In the genomic region with DNA sequence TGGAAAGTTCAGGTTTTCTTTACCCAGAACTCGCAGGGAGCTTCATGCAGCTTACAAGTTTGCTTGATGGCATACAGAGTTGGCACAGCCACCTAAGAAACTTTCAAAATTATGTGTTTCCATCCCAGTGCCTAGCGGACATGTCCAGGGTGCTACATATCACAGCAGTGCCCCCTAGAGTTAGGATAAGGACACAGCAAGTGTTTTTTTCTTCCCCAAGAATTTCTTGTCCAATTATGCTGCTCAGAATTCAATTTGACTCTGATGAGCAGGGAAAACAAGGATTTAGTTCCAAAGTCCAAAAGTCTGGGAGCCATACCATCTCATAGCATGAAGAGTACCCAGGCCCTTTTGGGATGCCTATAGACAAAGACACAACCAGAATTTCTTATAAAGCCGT, we compare ENCODE assay signal across 12 mouse cellular contexts. TPM values are rescaled to one million over a fixed set of nuclear protein-coding genes. Genes with fewer than 3 reads are reported as not detected.
DNase-seq lines count a peak whose midpoint lies in the region; ATAC-seq and TF ChIP-seq lines count a peak whose summit lies in the region.
"Had no signal": no experiment of that assay in that cellular context is flagged by ENCODE, and none has a peak within 500 bp of the region (broad histone marks: within the 10 kb centered on the region; RNA-seq: fewer than 3 reads in every experiment).

No protein-coding gene starts in this region.

- no peak overlapping the region for H3K9ac ChIP-seq in embryonic facial prominence, embryonic 11.5 days (replicated peaks; ENCODE audit: low read length)
- H3K9ac ChIP-seq in limb, embryonic 14.5 days (ENCODE audit: low read depth, low read length, severe bottlenecking) = no peak overlapping the region
- no peak overlapping the region for H3K9ac ChIP-seq in ES-E14 (ENCODE audit: insufficient read depth, low read depth, low read length, poor library complexity, severe bottlenecking)
- H3K9ac ChIP-seq: embryonic facial prominence, embryonic 15.5 days; kidney, embryonic 15.5 days; lung, embryonic 15.5 days had no signal

- in situ Hi-C loops in ES-E14 (cut with MboI; ENCODE audit: low sequenced_read_pairs in 2 of 2, unreplicated experiment in 2 of 2) = no loop called here

- no peak for ATAC-seq in embryonic facial prominence, embryonic 11.5 days (replicated peaks; ENCODE audit: insufficient number of reproducible peaks, low FRiP score, low TSS enrichment, low read depth)
- no peak for ATAC-seq in limb, embryonic 14.5 days (ENCODE audit: low FRiP score, low read depth)

- H3K27ac ChIP-seq in embryonic facial prominence, embryonic 11.5 days (replicated peaks; ENCODE audit: low read depth, low read length) = no peak overlapping the region
- no peak overlapping the region for H3K27ac ChIP-seq in embryonic facial prominence, embryonic 10.5 days (replicated peaks)
- H3K27ac ChIP-seq in limb, embryonic 14.5 days (replicated peaks; ENCODE audit: low read depth, low read length) = no peak overlapping the region
- no peak overlapping the region for H3K27ac ChIP-seq in limb, embryonic 10.5 days
- no peak overlapping the region for H3K27ac ChIP-seq in ES-E14 (ENCODE audit: insufficient read depth, low read depth, low read length, poor library complexity, severe bottlenecking)
- H3K27ac ChIP-seq: embryonic facial prominence, embryonic 15.5 days; kidney, embryonic 15.5 days; lung, embryonic 15.5 days had no signal

- no peaks in the 10 kb centered on the region for H3K36me3 ChIP-seq in embryonic facial prominence, embryonic 11.5 days (replicated peaks; ENCODE audit: control insufficient read depth, insufficient read depth, low read depth, low read length)
- H3K36me3 ChIP-seq in embryonic facial prominence, embryonic 10.5 days (replicated peaks) = no peaks in the 10 kb centered on the region
- no peaks in the 10 kb centered on the region for H3K36me3 ChIP-seq in limb, embryonic 14.5 days (ENCODE audit: control insufficient read depth, insufficient read depth, low read length)
- no peaks in the 10 kb centered on the region for H3K36me3 ChIP-seq in limb, embryonic 10.5 days
- no peaks in the 10 kb centered on the region for H3K36me3 ChIP-seq in ES-E14 (ENCODE audit: control insufficient read depth, insufficient read depth, low read length, poor library complexity, severe bottlenecking)
- H3K36me3 ChIP-seq: embryonic facial prominence, embryonic 15.5 days; kidney, embryonic 15.5 days; lung, embryonic 15.5 days had no signal

- 68% methylated on average over 3 of the region's 3 CpGs for WGBS in embryonic facial prominence, embryonic 11.5 days
- WGBS in embryonic facial prominence, embryonic 10.5 days = 77% methylated on average over 3 of the region's 3 CpGs
- 73% methylated on average over 3 of the region's 3 CpGs for WGBS in limb, embryonic 14.5 days
- 82% methylated on average over 3 of the region's 3 CpGs for WGBS in limb, embryonic 10.5 days

- no peaks in the 10 kb centered on the region for H3K27me3 ChIP-seq in embryonic facial prominence, embryonic 11.5 days (ENCODE audit: control insufficient read depth, insufficient read depth, low read length)
- H3K27me3 ChIP-seq in embryonic facial prominence, embryonic 10.5 days (replicated peaks; ENCODE audit: low read depth, poor library complexity, severe bottlenecking) = peaks cover 28% of the 10 kb centered on the region
- no peaks in the 10 kb centered on the region for H3K27me3 ChIP-seq in limb, embryonic 14.5 days (ENCODE audit: control insufficient read depth, insufficient read depth, low read length)
- H3K27me3 ChIP-seq in limb, embryonic 10.5 days (ENCODE audit: low read depth, poor library complexity, severe bottlenecking) = peaks cover 12% of the 10 kb centered on the region; the same call in 1 of the 2 replicates
- H3K27me3 ChIP-seq: lung, embryonic 15.5 days had no signal

- no peaks in the 10 kb centered on the region for H3K9me3 ChIP-seq in embryonic facial prominence, embryonic 11.5 days (replicated peaks; ENCODE audit: control insufficient read depth, low read length)
- no peaks in the 10 kb centered on the region for H3K9me3 ChIP-seq in embryonic facial prominence, embryonic 10.5 days
- H3K9me3 ChIP-seq in limb, embryonic 14.5 days (ENCODE audit: control insufficient read depth, low read length) = no peaks in the 10 kb centered on the region
- H3K9me3 ChIP-seq in limb, embryonic 10.5 days (replicated peaks) = no peaks in the 10 kb centered on the region
- no peaks in the 10 kb centered on the region for H3K9me3 ChIP-seq in ES-E14 (ENCODE audit: control insufficient read depth, insufficient read depth, low read depth, low read length)
- H3K9me3 ChIP-seq: embryonic facial prominence, embryonic 15.5 days; kidney, embryonic 15.5 days; lung, embryonic 15.5 days had no signal

- no peak overlapping the region for H3K4me2 ChIP-seq in embryonic facial prominence, embryonic 11.5 days (ENCODE audit: low read depth, low read length)
- H3K4me2 ChIP-seq in limb, embryonic 14.5 days (replicated peaks; ENCODE audit: low read depth, low read length, severe bottlenecking) = no peak overlapping the region
- H3K4me2 ChIP-seq: embryonic facial prominence, embryonic 15.5 days; kidney, embryonic 15.5 days; lung, embryonic 15.5 days had no signal

- no peak for TF ChIP-seq POLR2A in limb, embryonic 14.5 days (IDR thresholded peaks at IDR 0.05; ENCODE audit: borderline replicate concordance, extremely low read depth, insufficient read depth, insufficient read length)

- H3K4me1 ChIP-seq in embryonic facial prominence, embryonic 11.5 days (ENCODE audit: control insufficient read depth, insufficient read depth, low read length) = no peaks in the 10 kb centered on the region; the same call in 1 of the 2 replicates
- H3K4me1 ChIP-seq in embryonic facial prominence, embryonic 10.5 days = peaks cover 27% of the 10 kb centered on the region
- H3K4me1 ChIP-seq in limb, embryonic 14.5 days (ENCODE audit: control insufficient read depth, insufficient read depth, low read length) = peaks cover 7% of the 10 kb centered on the region; the same call in 1 of the 2 replicates
- peaks cover 35% of the 10 kb centered on the region for H3K4me1 ChIP-seq in limb, embryonic 10.5 days
- no peaks in the 10 kb centered on the region for H3K4me1 ChIP-seq in ES-E14 (ENCODE audit: control insufficient read depth in 2 of 2, insufficient read depth in 2 of 2, low read length in 2 of 2, poor library complexity in 1 of 2)
- H3K4me1 ChIP-seq: kidney, embryonic 15.5 days had no signal

- peak; percentile 74 for DNase-seq in embryonic facial prominence, embryonic 11.5 days (ENCODE audit: low spot score)
- DNase-seq in embryonic facial prominence, embryonic 10.5 days (ENCODE audit: low spot score) = no peak
- peak; percentile 57 for DNase-seq in limb, embryonic 14.5 days (ENCODE audit: low spot score)
- no peak for DNase-seq in limb, embryonic 10.5 days (ENCODE audit: low spot score)
- peak; percentile 41 for DNase-seq in ES-E14 (ENCODE audit: low read depth, low spot score)
- peak; percentile 45 for DNase-seq in lung, postnatal 10 days
- DNase-seq in spleen, postnatal 4 days (ENCODE audit: low spot score in 2 of 2) = no peak
- DNase-seq in T-cell, adult 2 months (ENCODE audit: low spot score) = no peak
- DNase-seq: heart, adult 11 months had no signal

- H3K4me3 ChIP-seq in embryonic facial prominence, embryonic 11.5 days (ENCODE audit: low read depth, low read length) = no peak overlapping the region
- no peak overlapping the region for H3K4me3 ChIP-seq in embryonic facial prominence, embryonic 10.5 days
- no peak overlapping the region for H3K4me3 ChIP-seq in limb, embryonic 14.5 days (replicated peaks; ENCODE audit: low read length)
- no peak overlapping the region for H3K4me3 ChIP-seq in limb, embryonic 10.5 days
- H3K4me3 ChIP-seq in ES-E14 (ENCODE audit: insufficient read depth in 1 of 2, low read depth in 1 of 2, low read length in 2 of 2, poor library complexity in 1 of 2, severe bottlenecking in 1 of 2) = no peak overlapping the region
- H3K4me3 ChIP-seq: embryonic facial prominence, embryonic 15.5 days; kidney, embryonic 15.5 days; lung, embryonic 15.5 days had no signal

TF ChIP-seq in ES-E14, 5 proteins besides CTCF, POLR2A, EP300 and RAD21:
- TF ChIP-seq ZC3H11A (IDR thresholded peaks at IDR 0.05; ENCODE audit: borderline replicate concordance, low read depth, low read length) = peak; percentile 11; the same call in 1 of the 2 replicates
- no peak for TF ChIP-seq HCFC1 (IDR thresholded peaks at IDR 0.05; ENCODE audit: borderline replicate concordance, insufficient read depth, low read length)
- TF ChIP-seq CHD2 (IDR thresholded peaks at IDR 0.05; ENCODE audit: low read depth, low read length) = no peak

RNA-seq across cellular contexts. Expression of gene Nrap, which starts 43.8 kb away (rescaled TPM):
- not detected in 2 replicates for polyA plus RNA-seq in embryonic facial prominence, embryonic 11.5 days (2014; fragmentation: Nextera tagmentation; extraction: Ambion mirVana)
- 0.07 and 0.11 TPM in 2 replicates for polyA plus RNA-seq in embryonic facial prominence, embryonic 10.5 days (2016; fragmentation: Nextera tagmentation; extraction: Ambion mirVana)
- polyA plus RNA-seq in limb, embryonic 14.5 days (2012; rRNA removed) = 2.3 and 2.8 TPM in 2 replicates
- polyA plus RNA-seq in limb, embryonic 14.5 days (2014; fragmentation: Nextera tagmentation; extraction: Ambion mirVana) = 1.6 and 2.1 TPM in 2 replicates
- polyA plus RNA-seq in limb, embryonic 10.5 days (2016; fragmentation: Nextera tagmentation; extraction: Ambion mirVana) = 0.09 TPM in 1 of 2 replicates, not detected in the other
- total RNA-seq in ES-E14 (2012; rRNA removed) = 0.09 and 0.11 TPM in 2 replicates

RNA-seq across cellular contexts. Expression of gene Casp7, which starts 50.9 kb away (rescaled TPM):
- polyA plus RNA-seq in embryonic facial prominence, embryonic 11.5 days (2014; fragmentation: Nextera tagmentation; extraction: Ambion mirVana) = 22.8 and 25.6 TPM in 2 replicates
- 15.9 and 17.8 TPM in 2 replicates for polyA plus RNA-seq in embryonic facial prominence, embryonic 10.5 days (2016; fragmentation: Nextera tagmentation; extraction: Ambion mirVana)
- 18.6 and 21.6 TPM in 2 replicates for polyA plus RNA-seq in limb, embryonic 14.5 days (2012; rRNA removed)
- polyA plus RNA-seq in limb, embryonic 14.5 days (2014; fragmentation: Nextera tagmentation; extraction: Ambion mirVana) = 23.7 and 25.1 TPM in 2 replicates
- polyA plus RNA-seq in limb, embryonic 10.5 days (2016; fragmentation: Nextera tagmentation; extraction: Ambion mirVana) = 19.3 and 24.5 TPM in 2 replicates
- total RNA-seq in ES-E14 (2012; rRNA removed) = 4.9 and 7.1 TPM in 2 replicates

RNA-seq across cellular contexts. Expression of gene Habp2, which starts 59.1 kb away (rescaled TPM):
- polyA plus RNA-seq in embryonic facial prominence, embryonic 11.5 days (2014; fragmentation: Nextera tagmentation; extraction: Ambion mirVana) = not detected in 2 replicates
- polyA plus RNA-seq in embryonic facial prominence, embryonic 10.5 days (2016; fragmentation: Nextera tagmentation; extraction: Ambion mirVana) = not detected in 2 replicates
- 0.63 TPM in 1 of 2 replicates, not detected in the other for polyA plus RNA-seq in limb, embryonic 14.5 days (2012; rRNA removed)
- 0.10 TPM in 1 of 2 replicates, not detected in the other for polyA plus RNA-seq in limb, embryonic 14.5 days (2014; fragmentation: Nextera tagmentation; extraction: Ambion mirVana)
- 0.46 TPM in 1 of 2 replicates, not detected in the other for polyA plus RNA-seq in limb, embryonic 10.5 days (2016; fragmentation: Nextera tagmentation; extraction: Ambion mirVana)
- 0.42 and 1.6 TPM in 2 replicates for total RNA-seq in ES-E14 (2012; rRNA removed)

Comparison
In these comparisons a context has a peak if more than half of its experiments do, and no peak if none do; other contexts are left out.
1. DNase-seq: peak in embryonic facial prominence, embryonic 11.5 days (single experiment), limb, embryonic 14.5 days (single experiment), ES-E14 (single experiment) and lung, postnatal 10 days (single experiment); none in embryonic facial prominence, embryonic 10.5 days (single experiment), limb, embryonic 10.5 days (single experiment), spleen, postnatal 4 days (0 of 2) and T-cell, adult 2 months (single experiment).